Mouse (Mus musculus): ENCODE data around the gene Rcc1.

The Rcc1 gene

DNA sequence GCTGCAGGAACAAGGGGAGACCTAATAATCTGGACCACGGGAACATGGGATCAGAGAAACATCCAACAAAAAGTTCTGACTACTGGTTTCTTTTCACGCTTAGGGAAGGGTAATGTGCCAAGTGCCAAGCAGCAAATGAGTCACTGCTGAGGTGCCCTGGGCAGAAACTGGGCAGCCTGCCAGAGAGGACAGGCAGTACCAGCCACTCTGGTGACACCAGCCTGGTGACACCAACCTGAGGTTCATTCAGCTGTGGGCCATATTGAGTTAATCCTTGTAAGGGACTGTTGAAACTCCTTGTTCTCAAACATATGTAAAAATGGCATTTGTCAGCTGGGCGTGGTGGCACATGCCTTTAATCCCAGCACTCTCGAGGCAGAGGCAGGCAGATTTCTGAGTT is 1.2 kb upstream of the Rcc1 start:
- no peak for DNase-seq

DNA sequence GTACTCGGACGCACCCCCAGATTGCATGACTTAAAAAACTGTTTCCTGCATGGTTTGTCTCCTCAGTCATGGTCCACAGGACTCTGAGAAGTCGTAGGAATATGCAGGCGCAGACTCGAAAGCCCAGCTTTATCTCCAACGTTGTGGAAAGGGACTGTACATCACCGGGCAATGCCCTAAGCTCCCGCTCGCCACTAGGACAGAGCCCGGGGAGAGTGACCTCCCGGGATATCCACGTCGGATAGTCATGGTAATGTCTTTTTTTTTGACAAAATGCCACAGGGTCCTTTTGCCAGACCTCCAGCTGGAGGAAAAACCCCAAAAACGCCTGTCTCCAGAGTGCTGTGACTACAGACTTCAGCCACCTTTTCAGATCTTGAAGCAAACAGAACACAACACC is 666 bp downstream of the Rcc1 start:
- peak; percentile 24 for DNase-seq

DNA sequence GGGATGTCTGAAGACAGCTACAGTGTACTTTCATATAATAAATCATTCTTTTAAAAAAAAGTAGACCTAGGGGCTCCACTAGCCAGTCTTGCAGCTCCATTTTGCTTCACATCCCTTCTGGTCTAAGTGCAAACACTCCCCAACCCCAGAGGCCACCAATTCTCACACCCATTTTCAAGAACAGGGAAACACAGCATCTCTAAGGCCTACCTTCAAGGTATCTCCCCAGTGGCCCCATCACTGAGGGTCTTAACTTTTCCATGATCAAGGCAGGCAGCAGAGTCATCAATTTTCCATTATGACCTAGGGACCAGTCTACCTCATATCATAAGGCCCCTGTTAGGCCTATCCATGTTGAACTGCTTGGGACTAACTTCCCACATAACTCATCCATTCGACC is 2.0 kb downstream of the Rcc1 start:
- no peak for DNase-seq

DNA sequence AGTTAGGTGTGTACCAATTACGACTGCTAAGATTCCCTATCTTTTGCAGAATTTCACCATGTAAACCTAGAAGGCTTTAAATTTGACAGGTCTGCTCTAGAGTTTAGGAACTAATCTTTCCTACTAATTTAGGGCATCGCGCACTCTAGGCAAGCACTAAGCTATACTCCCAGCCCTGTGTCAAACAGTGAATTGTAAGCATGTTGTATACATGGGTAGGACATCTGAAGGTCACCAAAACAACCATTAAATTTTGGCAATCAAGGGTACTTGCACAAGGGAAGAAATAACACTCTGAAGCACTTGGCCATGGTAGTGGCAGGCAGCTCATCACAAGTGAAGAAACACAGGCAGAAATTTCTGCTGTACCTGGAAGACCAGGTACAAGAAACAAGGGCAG is 2.6 kb downstream of the Rcc1 start:
- no peak for DNase-seq

DNA sequence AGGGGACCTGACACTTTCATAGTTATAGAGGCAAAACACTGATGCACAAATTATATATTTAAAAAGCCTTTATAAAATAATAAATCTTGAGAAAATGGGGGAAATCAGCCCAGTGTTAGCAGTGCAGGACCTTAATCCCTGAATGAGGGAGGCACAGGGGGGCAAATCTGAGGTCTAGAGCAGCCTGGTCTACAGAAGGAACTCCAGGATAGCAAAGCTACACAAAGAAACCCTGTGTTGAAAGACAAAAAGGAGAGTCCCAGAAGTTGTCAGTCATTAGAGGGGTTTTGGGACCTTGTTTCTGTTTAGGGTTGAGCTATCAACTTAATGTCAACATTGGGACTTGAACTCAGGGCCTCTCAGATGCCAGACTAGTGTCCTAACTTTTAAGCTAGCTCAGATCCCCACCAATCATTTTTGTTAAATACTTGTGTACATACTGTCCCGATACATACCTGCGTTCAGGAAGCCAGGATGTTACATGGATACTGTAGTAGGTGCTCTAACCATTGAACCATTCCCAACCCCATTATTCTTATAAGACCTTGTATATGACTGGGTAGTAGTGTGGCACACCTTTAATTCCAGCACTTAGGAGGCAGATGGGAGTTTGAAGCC is 3.2 kb downstream of the Rcc1 start:
- DNase-seq, result no peak

DNA sequence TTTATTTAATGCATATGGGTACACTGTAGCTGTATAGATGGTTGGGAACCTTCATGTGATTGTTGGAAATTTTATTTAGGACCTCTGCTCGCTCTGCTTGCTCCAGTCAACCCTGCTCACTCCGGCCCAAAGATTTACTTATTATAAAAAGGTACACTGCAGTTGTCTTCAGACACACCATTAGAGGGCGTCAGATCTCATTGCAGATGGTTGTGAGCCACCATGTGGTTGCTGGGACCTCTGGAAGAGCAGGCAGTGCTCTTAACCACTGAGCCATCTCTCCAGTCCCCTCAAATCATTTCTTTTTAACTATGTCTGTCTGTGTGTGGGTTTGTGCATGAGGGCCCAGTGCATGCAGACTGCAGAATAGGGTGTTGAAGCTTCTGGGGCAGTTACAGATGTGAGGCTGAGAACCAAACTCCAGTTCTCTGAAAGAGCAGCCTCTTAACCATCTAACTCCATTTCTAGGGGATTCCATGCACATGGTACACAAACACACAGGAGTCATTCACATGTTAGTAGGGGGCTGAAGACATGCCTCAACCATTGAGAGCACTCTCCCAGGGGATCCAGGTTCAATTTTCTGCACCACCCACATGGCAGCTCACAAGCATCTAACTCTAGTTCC is 3.8 kb downstream of the Rcc1 start:
- no peak for DNase-seq

DNA sequence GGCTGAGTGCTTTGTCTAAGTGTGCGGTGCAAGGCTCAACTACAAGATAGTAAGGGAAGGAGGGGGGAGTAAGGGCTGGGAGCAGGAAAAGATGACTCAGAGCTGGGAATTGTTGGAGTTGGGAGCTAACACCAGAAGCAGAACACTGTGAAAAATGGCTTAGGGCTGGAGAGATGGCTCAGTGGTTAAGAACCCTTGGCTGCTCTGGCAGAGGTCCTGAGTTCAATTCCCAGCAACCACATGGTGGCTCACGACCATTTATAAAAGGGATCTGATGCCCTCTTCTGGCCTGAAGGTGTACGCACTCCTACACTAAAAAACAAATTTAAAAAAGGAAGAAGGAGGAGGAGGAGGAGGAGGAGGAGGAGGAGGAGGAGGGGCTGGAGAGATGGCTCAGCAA is 6.7 kb downstream of the Rcc1 start:
- no peak for DNase-seq

DNA sequence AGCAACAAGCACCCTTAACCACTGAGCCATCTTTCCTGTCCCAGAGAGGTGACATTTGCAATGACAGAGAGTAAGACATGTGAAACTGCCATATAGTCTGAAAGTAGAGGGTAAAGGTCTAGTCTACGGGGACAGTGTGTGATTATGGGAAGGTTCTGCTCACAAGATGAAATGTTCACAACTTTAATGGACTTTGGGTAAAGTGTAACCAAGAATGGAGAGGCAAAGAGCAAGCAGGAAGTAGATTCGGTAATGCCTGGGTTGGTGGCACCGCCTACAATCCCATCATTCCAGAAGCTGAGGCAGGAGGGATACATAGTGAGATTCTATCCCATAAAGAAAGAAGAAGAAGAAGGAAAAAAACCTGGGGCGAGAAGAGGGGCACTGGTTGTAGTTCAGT is 7.1 kb downstream of the Rcc1 start:
- no peak for DNase-seq

DNA sequence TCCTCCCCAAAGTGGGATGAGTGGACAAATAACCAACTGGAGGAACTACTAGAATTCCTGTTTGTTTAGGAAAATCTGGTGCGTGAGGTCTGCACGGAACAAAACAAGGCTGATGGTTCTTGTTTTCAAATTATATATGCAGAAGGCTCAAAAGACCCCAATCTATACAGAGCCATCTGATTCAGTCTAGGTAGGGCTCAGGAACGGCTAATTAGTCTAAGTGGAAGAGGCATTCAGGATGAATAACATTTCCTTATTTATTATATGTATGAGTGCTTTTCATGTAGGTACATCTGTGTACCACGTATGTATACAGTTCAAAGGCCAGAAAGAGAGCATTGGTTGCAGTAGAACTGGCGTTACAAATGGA is 7.6 kb downstream of the Rcc1 start:
- DNase-seq, result no peak

DNA sequence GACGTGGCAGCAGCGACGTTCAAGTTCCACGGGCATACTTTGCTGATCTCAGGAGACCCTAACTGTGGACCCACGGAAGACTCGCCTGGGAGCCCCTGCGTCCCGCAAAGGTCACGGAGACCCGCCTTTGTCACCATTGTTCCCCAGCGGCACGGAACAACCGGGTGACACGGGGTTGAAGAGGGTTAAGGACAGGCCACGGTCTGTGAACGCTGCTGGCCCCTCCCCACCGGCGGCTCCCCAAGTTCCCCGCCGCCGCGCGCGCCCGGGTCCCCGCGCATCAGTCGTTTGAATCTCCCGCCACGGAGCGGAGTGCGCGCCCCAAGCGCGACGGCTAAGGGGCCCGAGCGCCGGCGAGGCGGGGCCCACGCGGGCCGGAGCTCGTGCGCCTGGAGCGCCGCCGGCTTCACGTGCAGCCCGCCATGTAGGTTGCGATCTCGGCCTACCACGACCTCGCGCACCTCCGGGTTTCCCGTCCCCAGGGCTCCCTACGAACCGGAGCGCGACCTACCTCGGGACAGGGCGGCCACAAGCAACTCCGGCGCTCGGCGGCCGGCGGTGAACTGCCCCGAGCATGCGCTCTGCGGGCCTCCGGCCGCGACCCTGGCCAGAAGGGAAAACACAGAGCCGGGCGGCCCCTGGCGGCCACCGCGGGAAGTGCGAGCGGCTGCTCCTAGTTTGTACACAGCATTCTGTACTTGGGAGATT is 8.1 kb downstream of the Rcc1 start:
- DNase-seq, result peak; percentile 95

DNA sequence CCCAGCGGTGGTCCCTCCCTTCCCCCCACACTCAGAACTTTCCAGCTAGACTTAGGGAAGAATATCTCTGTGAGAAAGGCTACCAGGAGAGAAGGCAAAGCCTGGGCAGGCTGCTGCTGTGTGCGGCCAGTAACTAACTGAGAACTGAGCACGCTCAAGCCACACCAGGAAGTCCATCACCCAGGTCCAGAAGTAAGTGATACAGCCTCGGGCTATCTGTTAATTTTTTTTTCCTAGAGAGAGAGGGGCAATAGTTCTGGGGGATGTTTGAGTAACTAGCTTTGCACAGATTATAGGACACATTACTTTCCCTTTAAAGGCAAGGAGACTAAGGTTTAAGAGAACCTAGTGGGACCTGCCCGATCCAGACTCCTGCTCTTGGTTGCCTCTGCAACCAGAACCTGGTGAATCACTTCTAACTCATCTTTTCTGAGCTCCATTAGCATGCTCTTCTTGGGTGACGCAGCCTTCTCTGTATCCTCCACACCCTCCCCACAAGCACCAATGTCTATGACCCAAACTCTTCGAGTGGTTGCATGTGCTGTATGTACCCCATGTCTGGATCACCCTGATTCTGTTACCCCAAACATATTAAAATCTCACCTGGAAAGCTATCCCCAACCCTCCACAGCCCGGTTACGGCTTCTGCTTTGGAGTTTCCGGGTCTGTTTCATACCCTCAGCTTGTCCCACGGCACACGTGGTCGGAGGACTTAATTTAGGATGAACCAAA is 8.8 kb downstream of the Rcc1 start:
- DNase-seq, result no peak

DNA sequence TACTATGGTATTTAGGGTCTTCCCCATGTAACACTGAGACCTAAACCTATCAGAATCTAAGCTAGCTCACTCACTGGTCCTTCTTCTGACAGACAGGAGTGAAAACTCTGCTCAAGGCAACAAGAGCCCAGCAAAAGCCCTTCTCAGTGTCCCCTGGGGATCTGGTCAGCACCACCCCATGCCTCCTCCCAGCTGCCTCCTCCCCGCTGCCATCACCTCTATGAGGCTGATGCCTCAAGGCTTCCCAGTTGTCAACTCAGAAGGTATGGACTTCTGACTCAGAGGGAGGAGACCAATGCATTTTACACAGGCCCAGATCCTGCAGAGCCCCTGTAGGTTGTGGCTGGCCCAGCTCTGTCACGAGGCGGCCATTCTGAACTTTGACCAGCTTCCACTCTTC is 12.0 kb downstream of the Rcc1 start:
- DNase-seq, result no peak

DNA sequence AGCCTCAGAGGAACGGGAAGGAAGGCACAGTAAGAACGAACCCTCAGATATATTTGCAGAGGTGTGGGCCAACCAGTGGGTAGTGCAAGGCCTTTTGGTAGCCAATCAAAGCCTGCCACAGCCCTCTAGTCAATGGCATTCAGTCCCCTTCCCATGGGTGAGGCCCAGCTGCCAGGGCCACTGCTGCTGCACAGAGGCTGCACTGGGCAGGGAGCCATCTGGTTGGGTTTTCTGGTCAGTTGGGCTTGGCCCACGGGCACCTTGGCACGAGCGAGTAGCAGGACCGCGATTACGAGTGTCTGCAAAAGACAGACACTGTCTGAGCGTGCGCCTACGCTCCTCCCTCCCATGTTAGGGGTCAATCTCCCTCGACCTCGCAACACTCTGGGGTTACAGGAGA is 14.5 kb downstream of the Rcc1 start:
- DNase-seq, result no peak

DNA sequence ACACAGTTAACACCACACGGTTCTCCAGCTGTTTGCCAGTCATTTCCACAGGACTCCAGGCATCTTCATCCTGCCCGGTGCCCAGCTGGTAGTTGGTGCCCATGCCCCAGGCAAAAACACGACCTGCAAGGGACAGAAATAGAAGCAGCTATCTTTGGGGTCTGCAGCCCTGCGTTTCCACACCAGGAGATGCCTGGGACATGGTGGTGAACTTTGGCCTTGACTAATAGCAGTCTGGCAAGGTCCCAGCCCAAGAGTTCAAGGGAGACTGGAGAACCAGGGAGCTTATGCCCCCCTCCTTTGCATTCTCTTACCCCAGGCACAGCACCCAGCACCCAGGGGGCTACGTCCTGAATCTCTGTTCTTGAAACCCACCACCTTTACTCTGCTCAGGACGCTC is 20.5 kb downstream of the Rcc1 start:
- no peak for DNase-seq

DNA sequence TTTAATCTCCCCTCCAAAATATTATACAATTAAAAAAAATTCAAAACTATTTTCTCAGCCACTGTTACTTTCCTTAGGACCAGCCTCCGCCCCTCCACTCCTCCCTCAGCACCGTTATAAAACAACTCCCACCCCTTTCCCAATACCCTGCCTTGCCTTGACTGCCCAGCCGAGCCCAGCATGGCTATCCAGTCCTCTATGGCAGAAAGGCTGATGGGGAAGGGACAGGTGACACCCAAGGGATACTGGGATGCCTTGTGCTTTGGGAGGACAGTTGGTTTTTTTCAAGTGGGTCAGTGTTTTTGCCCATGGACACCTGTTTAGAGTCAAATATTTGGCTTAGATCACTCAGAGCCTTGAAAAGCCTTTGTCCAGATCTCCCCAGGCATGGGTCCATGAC is 21.4 kb downstream of the Rcc1 start:
- no peak for DNase-seq

DNA sequence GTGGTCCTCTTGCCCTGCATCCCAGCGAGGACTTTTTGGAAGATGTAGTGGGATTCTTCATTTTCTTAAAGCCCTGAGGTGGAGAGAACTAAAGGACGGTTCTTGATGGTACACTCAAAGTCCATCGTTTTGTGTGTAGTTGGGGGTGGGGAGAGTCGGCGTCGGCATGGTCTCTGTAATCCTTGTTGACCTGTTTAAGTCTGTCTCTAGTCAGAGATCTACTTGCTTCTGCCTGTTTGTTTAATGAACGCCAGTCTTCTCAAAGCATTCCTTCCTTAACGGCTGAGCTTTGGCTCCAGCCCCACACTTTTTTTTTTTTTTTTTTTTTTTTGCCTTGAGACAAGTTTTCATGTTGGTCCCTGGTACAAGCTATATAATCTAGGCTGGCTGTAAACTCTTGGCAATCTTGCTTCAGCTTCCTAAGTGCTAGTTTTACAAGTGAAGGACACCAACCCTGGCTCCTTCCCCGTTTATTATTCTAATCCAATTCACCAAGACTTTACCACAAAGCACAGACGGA is 23.5 kb downstream of the Rcc1 start:
- DNase-seq, result no peak

DNA sequence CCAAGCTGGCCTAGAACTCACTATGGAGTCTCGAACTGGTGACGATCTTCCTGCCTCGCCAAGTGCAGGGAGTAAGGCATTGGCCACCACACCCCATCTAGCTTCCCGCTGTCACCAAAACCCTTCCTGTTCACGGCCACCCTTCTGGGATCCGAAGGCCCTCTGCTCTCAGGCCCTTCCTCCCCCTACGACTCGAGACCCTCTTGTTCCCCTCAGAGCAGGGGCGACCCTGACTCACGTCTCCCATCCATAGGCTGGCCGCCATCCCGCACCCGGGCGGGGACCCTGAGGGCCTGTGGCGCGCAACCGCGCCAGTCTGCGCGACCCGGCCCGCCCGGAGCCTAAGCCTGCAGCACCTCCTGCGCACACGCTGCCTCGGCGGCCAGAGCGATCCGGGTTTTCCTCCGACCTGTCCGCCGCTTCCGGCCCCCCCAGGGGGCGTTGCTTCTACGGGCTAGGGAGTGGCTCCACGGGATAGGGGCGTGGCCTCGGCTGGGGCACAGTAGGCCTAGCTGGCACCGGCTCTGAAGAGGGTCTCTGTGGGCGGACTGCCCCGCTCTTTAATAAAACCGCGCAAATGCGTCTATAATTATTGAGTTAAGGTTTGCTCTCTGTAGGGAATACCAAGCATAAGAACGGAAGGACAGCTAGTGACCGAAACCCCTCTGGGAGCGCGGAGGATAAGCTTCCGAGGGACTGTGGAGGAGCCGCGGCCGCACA is 24.1 kb downstream of the Rcc1 start, which contains the start of gene Trnau1ap:
Gene Trnau1ap, minus strand, starts transcription at position 424 of the 720 bp plus-strand sequence.
- peak; percentile 91 for DNase-seq

DNA sequence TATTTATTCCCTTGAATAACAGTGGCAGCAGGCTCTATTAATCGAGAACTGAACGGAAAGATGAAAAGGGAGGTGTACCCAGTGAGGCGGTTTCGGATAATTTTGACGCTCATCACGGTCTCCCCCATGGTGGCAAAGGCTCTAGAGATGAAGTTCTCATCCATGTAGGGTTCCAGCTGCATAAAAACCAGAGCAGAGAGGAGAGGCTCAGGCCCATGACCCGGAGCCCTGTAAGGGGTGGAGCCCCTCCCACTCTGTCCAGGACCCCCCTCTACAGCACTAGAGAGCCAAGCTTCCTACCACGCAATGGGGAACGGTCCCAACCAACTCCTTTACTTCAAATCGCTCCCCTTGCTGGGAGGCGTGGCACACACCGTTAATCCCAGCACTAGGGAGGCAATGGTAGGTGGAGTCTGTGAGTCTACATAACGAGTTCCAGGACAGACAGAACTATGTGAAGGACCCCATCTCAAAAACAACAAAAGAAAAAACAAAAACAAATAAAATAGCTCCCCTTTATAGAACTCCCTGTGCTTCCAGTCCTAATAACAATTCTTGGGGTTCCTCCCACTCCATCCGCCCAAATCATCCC is 24.9 kb downstream of the Rcc1 start:
- no peak for DNase-seq

DNA sequence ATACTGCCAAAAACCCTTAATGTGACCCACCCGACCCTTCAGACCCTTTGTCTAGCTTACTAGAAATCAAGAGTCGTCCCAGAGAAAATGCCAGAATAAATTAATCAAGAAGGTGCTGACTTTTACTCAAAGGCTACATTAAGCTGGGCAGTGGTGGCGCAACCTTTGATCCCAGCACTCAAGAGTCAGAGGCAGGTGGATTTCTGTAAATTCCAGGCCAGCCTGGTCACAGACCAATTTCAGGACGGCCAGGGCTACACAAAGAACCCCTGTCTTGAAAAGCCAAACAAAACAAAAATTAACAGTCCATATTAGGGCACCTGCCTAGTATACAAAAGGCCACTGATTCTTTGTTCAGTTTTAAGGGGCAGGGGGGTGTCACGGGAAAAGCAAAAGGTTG is 26.9 kb downstream of the Rcc1 start:
- no peak for DNase-seq

DNA sequence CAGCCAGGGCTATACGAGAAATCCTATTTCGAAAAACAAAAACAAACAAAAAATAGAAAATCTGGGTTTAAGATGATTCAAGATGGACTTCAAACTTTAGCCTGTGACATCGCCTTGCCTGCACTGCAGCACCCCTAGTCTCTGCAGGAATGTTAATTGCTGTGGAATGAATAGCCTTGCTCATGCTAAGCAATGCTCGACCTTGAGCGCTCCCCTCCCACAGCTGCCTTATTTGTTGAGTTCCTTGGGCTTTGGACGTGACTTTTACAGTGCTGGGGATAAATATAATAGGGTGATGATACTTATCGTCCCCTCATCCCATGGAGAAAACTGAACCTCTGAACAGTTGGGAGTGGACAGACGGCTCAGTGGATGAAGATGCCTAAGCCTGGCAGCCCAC is 37.7 kb downstream of the Rcc1 start:
- DNase-seq, result no peak

DNA sequence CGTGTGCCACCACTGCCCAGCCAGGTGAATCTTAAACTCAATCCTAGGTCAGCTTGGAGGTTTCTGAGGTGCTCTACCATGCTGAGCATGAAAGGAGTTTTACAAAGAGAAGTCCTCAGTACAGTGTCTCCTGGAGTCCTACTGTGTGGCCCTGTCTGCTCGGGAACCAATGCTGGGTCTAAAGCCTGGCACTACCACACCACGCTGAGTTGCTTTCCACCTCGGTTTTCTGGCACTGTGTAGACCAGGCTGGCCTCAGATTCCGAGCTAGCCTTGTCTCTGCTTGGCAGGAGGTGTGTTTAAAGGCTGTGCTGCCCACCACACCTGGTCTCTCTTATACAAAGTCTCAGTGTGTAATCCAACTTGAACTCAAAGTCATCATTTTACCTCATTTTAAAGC is 40.8 kb downstream of the Rcc1 start:
- no peak for DNase-seq

DNA sequence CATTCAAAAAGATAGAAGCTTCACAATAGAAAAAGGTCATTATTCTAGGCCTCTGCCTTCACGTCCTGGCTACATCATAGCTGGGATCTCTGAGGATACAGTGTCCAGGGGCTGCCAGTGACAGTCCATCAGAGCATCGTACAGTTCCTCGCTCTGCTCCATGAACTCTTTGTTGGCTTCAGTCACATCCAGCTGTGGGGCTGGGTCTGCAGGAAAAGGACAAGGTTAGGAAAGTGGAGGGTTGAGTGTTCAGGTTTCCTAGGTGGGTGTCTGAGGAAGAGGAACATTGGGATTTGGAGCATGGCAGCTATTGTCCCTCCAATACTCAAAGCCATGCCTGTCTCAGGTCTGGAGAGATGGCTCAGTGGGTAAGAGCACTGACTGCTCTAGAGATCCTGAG is 41.6 kb downstream of the Rcc1 start:
- DNase-seq, result no peak

DNA sequence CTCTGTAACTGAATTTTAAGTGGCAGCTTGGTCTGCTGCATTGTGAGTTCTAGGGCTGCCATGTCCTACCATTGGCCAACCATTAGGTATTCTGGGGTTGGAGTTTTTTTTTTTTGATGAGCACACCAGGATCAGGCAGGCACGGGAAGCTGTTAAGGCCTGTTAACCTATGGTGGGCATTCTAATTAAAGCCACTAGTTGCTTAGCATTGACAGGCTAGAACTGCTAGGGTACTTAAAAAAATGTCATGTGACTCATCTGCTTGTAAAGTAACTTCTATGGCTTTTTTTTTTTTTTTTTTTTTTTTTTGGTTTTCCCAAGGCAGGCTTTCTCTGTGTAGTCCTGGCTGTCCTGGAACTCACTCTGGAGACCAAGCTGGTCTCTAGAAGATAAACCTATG is 42.2 kb downstream of the Rcc1 start:
- no peak for DNase-seq
